ENCODE assay signal across 28 mouse cellular contexts in genomic region chr4:107636099-107636498, GRCm38 (mm10). TPM values are rescaled to one million over a fixed set of nuclear protein-coding genes. Genes with fewer than 3 reads are reported as not detected.
DNase-seq lines count a peak whose midpoint lies in the region; ATAC-seq lines count a peak whose summit lies in the region.
"Had no signal": no experiment of that assay in that cellular context is flagged by ENCODE, and none has a peak within 500 bp of the region (broad histone marks: within the 10 kb centered on the region; RNA-seq: fewer than 3 reads in every experiment).

No protein-coding gene starts in this region.

- no peak overlapping the region for H3K4me3 ChIP-seq in midbrain, embryonic 16.5 days (ENCODE audit: low read depth, low read length)
- no peak overlapping the region for H3K4me3 ChIP-seq in midbrain, embryonic 10.5 days
- no peak overlapping the region for H3K4me3 ChIP-seq in embryonic facial prominence, embryonic 13.5 days
- H3K4me3 ChIP-seq: embryonic facial prominence, embryonic 12.5 days; forebrain, embryonic 15.5 days; heart, adult 2 months; heart, embryonic 13.5 days; kidney, embryonic 15.5 days; left cerebral cortex, adult 2 months; liver, embryonic 15.5 days; lung, embryonic 15.5 days; midbrain, embryonic 13.5 days had no signal

- WGBS in midbrain, embryonic 16.5 days: 80% methylated on average over 6 of the region's 6 CpGs
- WGBS in midbrain, embryonic 10.5 days: 78% methylated on average over 6 of the region's 6 CpGs
- WGBS in embryonic facial prominence, embryonic 13.5 days: 69% methylated on average over 6 of the region's 6 CpGs

- H3K27me3 ChIP-seq in midbrain, embryonic 16.5 days (ENCODE audit: control insufficient read depth, insufficient read depth, low read depth, low read length): no peaks in the 10 kb centered on the region
- no peaks in the 10 kb centered on the region for H3K27me3 ChIP-seq in midbrain, embryonic 10.5 days (ENCODE audit: low read depth, poor library complexity, severe bottlenecking)
- no peaks in the 10 kb centered on the region; the same call in none of the 2 replicates for H3K27me3 ChIP-seq in embryonic facial prominence, embryonic 13.5 days
- H3K27me3 ChIP-seq: forebrain, embryonic 15.5 days; kidney, embryonic 15.5 days; liver, embryonic 15.5 days; lung, embryonic 15.5 days had no signal

- no peak for DNase-seq in midbrain, embryonic 10.5 days (ENCODE audit: low spot score)
- no peak for DNase-seq in ovary, postnatal 10 days (ENCODE audit: low spot score)
- DNase-seq in testis, postnatal 10 days (ENCODE audit: low spot score): no peak
- DNase-seq: adrenal gland, adult 2 months; cerebellum, adult 11-12 months; cerebellum, postnatal 14 days; gastrocnemius, postnatal 14 days; heart, adult 2 months; heart, postnatal 14 days; kidney, postnatal 4 days; liver had no signal

- no peaks in the 10 kb centered on the region for H3K4me1 ChIP-seq in midbrain, embryonic 16.5 days (ENCODE audit: control insufficient read depth, insufficient read depth, low read length)
- 0 out of 2 replicates have a peak, but pooled peaks cover 3% of the 10 kb centered on the region for H3K4me1 ChIP-seq in midbrain, embryonic 10.5 days
- peaks cover 51% of the 10 kb centered on the region for H3K4me1 ChIP-seq in embryonic facial prominence, embryonic 13.5 days
- H3K4me1 ChIP-seq: forebrain, embryonic 15.5 days; kidney, embryonic 15.5 days; liver, embryonic 15.5 days had no signal

- no peak overlapping the region for H3K9ac ChIP-seq in midbrain, embryonic 16.5 days (ENCODE audit: low read depth, low read length)
- no peak overlapping the region for H3K9ac ChIP-seq in embryonic facial prominence, embryonic 13.5 days
- H3K9ac ChIP-seq: embryonic facial prominence, embryonic 12.5 days; forebrain, embryonic 15.5 days; heart, embryonic 13.5 days; kidney, embryonic 15.5 days; liver, embryonic 15.5 days; lung, embryonic 15.5 days; midbrain, embryonic 13.5 days had no signal

- H3K4me2 ChIP-seq in midbrain, embryonic 16.5 days (ENCODE audit: low read length): no peak overlapping the region
- no peak overlapping the region for H3K4me2 ChIP-seq in embryonic facial prominence, embryonic 13.5 days
- H3K4me2 ChIP-seq: embryonic facial prominence, embryonic 12.5 days; forebrain, embryonic 15.5 days; heart, embryonic 13.5 days; kidney, embryonic 15.5 days; liver, embryonic 15.5 days; lung, embryonic 15.5 days; midbrain, embryonic 13.5 days had no signal

- peak; percentile 36 for ATAC-seq in midbrain, embryonic 16.5 days
- ATAC-seq in embryonic facial prominence, embryonic 13.5 days (ENCODE audit: insufficient number of reproducible peaks, insufficient read depth, low FRiP score, low TSS enrichment, low read depth): 0 out of 2 replicates have a peak, but pooled peaks have one; percentile 28
- ATAC-seq in megakaryocyte, adult 5-6 weeks (ENCODE audit: poor library complexity, severe bottlenecking): peak; percentile 81
- ATAC-seq in frontal cortex, adult (ENCODE audit: low TSS enrichment): no peak
- ATAC-seq: forebrain, embryonic 15.5 days; hindbrain, postnatal 0 days; intestine, embryonic 16.5 days; midbrain, embryonic 13.5 days had no signal

- no peaks in the 10 kb centered on the region for H3K36me3 ChIP-seq in midbrain, embryonic 16.5 days (ENCODE audit: control insufficient read depth, insufficient read depth, low read length)
- H3K36me3 ChIP-seq in midbrain, embryonic 10.5 days: no peaks in the 10 kb centered on the region
- peaks cover 16% of the 10 kb centered on the region for H3K36me3 ChIP-seq in embryonic facial prominence, embryonic 13.5 days
- H3K36me3 ChIP-seq: embryonic facial prominence, embryonic 12.5 days; forebrain, embryonic 15.5 days; heart, embryonic 13.5 days; kidney, embryonic 15.5 days; liver, embryonic 15.5 days; lung, embryonic 15.5 days; midbrain, embryonic 13.5 days had no signal

- H3K27ac ChIP-seq in midbrain, embryonic 16.5 days (ENCODE audit: low read length): no peak overlapping the region
- H3K27ac ChIP-seq in midbrain, embryonic 10.5 days (replicated peaks): no peak overlapping the region
- peak overlapping the region; percentile 60 for H3K27ac ChIP-seq in embryonic facial prominence, embryonic 13.5 days
- H3K27ac ChIP-seq: forebrain, embryonic 15.5 days; heart, adult 2 months; heart, embryonic 13.5 days; hindbrain, postnatal 0 days; kidney, embryonic 15.5 days; left cerebral cortex, adult 2 months; liver, embryonic 15.5 days; lung, embryonic 15.5 days; macrophage; midbrain, embryonic 13.5 days had no signal

- no peaks in the 10 kb centered on the region for H3K9me3 ChIP-seq in midbrain, embryonic 16.5 days (replicated peaks; ENCODE audit: control insufficient read depth, low read length, poor library complexity, severe bottlenecking)
- H3K9me3 ChIP-seq in midbrain, embryonic 10.5 days (replicated peaks): no peaks in the 10 kb centered on the region
- H3K9me3 ChIP-seq in embryonic facial prominence, embryonic 13.5 days: no peaks in the 10 kb centered on the region
- H3K9me3 ChIP-seq: embryonic facial prominence, embryonic 12.5 days; forebrain, embryonic 15.5 days; heart, embryonic 13.5 days; kidney, embryonic 15.5 days; liver, embryonic 15.5 days; lung, embryonic 15.5 days; midbrain, embryonic 13.5 days had no signal

RNA-seq across cellular contexts. Expression of gene Dmrtb1, which starts 47.9 kb away (rescaled TPM):
- 45.9 and 68.2 TPM in 2 replicates for polyA plus RNA-seq in midbrain, embryonic 16.5 days (2015; fragmentation: Nextera tagmentation; extraction: Ambion mirVana)
- 7.7 and 15.9 TPM in 2 replicates for polyA plus RNA-seq in midbrain, embryonic 10.5 days (2016; fragmentation: Nextera tagmentation; extraction: Ambion mirVana)
- 0.37 and 1.0 TPM in 2 replicates for polyA plus RNA-seq in embryonic facial prominence, embryonic 13.5 days (2015; fragmentation: Nextera tagmentation; extraction: Ambion mirVana)
- total RNA-seq in megakaryocyte, adult 5-6 weeks (2015): 0.39 TPM in 1 of 2 replicates, not detected in the other
- not detected in 2 replicates for total RNA-seq in megakaryocyte, adult 5-6 weeks (2017)
- total RNA-seq: adrenal gland, adult 2 months; gastrocnemius, postnatal 14 days; heart, adult 2 months; heart, postnatal 14 days had no signal
- polyA plus RNA-seq: adrenal gland, adult 2 months; intestine, embryonic 16.5 days; kidney, embryonic 15.5 days; liver, embryonic 15.5 days; lung, embryonic 15.5 days; macrophage; small intestine, adult 2 months; stomach, embryonic 16.5 days had no signal
